Mouse (Mus musculus) heart, embryonic 11.5 days (tissue): ENCODE data around the gene Frat1. TPM values are rescaled to one million over a fixed set of nuclear protein-coding genes. Genes with fewer than 3 reads are reported as not detected.

ENCODE experiments used
- ATAC-seq: fragments of 200-750 bp; cut with Nextera tagmentation; replicated peaks from 2 replicates; pipeline ENCODE4 v1.8.0; 2017; ENCODE audit warnings: moderate library complexity; ENCODE audit not compliant: insufficient number of reproducible peaks, low FRiP score, low TSS enrichment
- H3K27ac ChIP-seq: fragments of 300-500 bp; sonication (generic); 2 replicates; pipeline ENCODE4 v1.5.1; 2014; ENCODE audit warnings: mild to moderate bottlenecking, low read depth, low read length
- H3K27me3 ChIP-seq: fragments of 300-500 bp; sonication (generic); 2 replicates; pipeline ENCODE4 v1.6.1; 2014; ENCODE audit warnings: mild to moderate bottlenecking, low read length, mixed read lengths; ENCODE audit not compliant: control insufficient read depth, insufficient read depth
- H3K36me3 ChIP-seq: fragments of 300-500 bp; sonication (generic); 2 replicates; pipeline ENCODE4 v1.6.1; 2014; ENCODE audit warnings: mild to moderate bottlenecking, low read length, moderate library complexity, mixed read lengths; ENCODE audit not compliant: control insufficient read depth, insufficient read depth
- H3K4me1 ChIP-seq: fragments of 300-500 bp; sonication (generic); 2 replicates; pipeline ENCODE4 v1.6.1; 2014; ENCODE audit warnings: low read length; ENCODE audit not compliant: control insufficient read depth, insufficient read depth
- H3K4me2 ChIP-seq: fragments of 300-500 bp; sonication (generic); 2 replicates; pipeline ENCODE4 v1.6.1; 2014; ENCODE audit warnings: mild to moderate bottlenecking, moderate library complexity
- H3K4me3 ChIP-seq: fragments of 300-500 bp; sonication (generic); 2 replicates; pipeline ENCODE4 v1.5.1; 2014; ENCODE audit warnings: low read depth, low read length
- H3K9ac ChIP-seq: fragments of 300-500 bp; sonication (generic); 2 replicates; pipeline ENCODE4 v1.6.1; 2014; ENCODE audit warnings: mild to moderate bottlenecking, low read depth, low read length, moderate library complexity
- H3K9me3 ChIP-seq: fragments of 300-500 bp; sonication (generic); replicated peaks from 2 replicates; pipeline ENCODE4 v1.6.1; 2016; ENCODE audit warnings: low read length; ENCODE audit not compliant: control insufficient read depth
- whole genome bisulfite sequencing: fragments of 180-500 bp; shearing (Covaris S2); extraction: QIAGEN DNeasy Blood & Tissue Kit; methylation state at CpG from one replicate; pipeline ENCODE4 v1.1.7; 2014; ENCODE audit not compliant: insufficient replicate concordance; 5-methylcytosine and 5-hydroxymethylcytosine counted together
- polyA plus RNA-seq: library from polyadenylated mRNA; unstranded; fragments of >200 nt; fragmentation: Nextera tagmentation; extraction: Ambion mirVana; gene quantifications from 2 replicates; pipeline ENCODE4 v1.2.1, GENCODE M21; 2014

Frat1 gene
- polyA plus RNA-seq, result 3.5 and 3.6 TPM in 2 replicates

- ATAC-seq, result peak; percentile 90
Measured at GRCm38 (mm10) chr19:41829381-41830105, at the start of gene Frat1. Gene Frat1, plus strand, starts transcription at chr19:41829970.

GRCm38 (mm10) chr19:41786896-41787295 lies 42.9 kb upstream of the Frat1 start:
- H3K9me3 ChIP-seq, result no peaks in the 10 kb centered on the region
- H3K27ac ChIP-seq, result no peak overlapping the region
- H3K36me3 ChIP-seq, result peaks cover 18% of the 10 kb centered on the region
- ATAC-seq, result no peak
- H3K27me3 ChIP-seq, result no peaks in the 10 kb centered on the region
- no peaks in the 10 kb centered on the region for H3K4me1 ChIP-seq
- H3K4me3 ChIP-seq, result no peak overlapping the region
- no peak overlapping the region for H3K9ac ChIP-seq
- no peak overlapping the region for H3K4me2 ChIP-seq
- WGBS, result 94% methylated on average over 1 of the region's 1 CpGs

More at GRCm38 (mm10) chr19:41829381-41830105, at the start of gene Frat1:
- under 1% methylated on average over 34 of the region's 39 CpGs for WGBS
- Histone ChIP-seq H3K9ac (peak within 1 kb of the TSS; percentile 83), H3K27ac (peak within 1 kb of the TSS; percentile 88), H3K36me3 (no peaks in the 10 kb centered on the region), H3K9me3 (no peaks in the 10 kb centered on the region), H3K4me3 (peak within 1 kb of the TSS; percentile 77), H3K4me1 (peaks cover 10% of the 10 kb centered on the region), H3K4me2 (peak within 1 kb of the TSS; percentile 100), H3K27me3 (0 out of 2 replicates have a peak, but pooled peaks cover 5% of the 10 kb centered on the region)

GRCm38 (mm10) chr19:41789110-41789961 lies 40.4 kb upstream of the Frat1 start:
- no peak for ATAC-seq
- H3K4me3 ChIP-seq, result no peak overlapping the region
- H3K4me1 ChIP-seq, result no peaks in the 10 kb centered on the region
- no peak overlapping the region for H3K4me2 ChIP-seq
- peaks cover 15% of the 10 kb centered on the region for H3K36me3 ChIP-seq
- H3K9ac ChIP-seq, result no peak overlapping the region
- H3K9me3 ChIP-seq, result no peaks in the 10 kb centered on the region
- no peak overlapping the region for H3K27ac ChIP-seq
- WGBS, result 62% methylated on average over 10 of the region's 10 CpGs
- no peaks in the 10 kb centered on the region for H3K27me3 ChIP-seq

- Histone ChIP-seq H3K27ac (no peak overlapping the region), H3K9ac (no peak overlapping the region), H3K4me1 (no peaks in the 10 kb centered on the region), H3K27me3 (no peaks in the 10 kb centered on the region), H3K4me2 (no peak overlapping the region), H3K9me3 (no peaks in the 10 kb centered on the region), H3K36me3 (peaks cover 3% of the 10 kb centered on the region; the same call in 1 of the 2 replicates), H3K4me3 (no peak overlapping the region)
- WGBS, result 91% methylated on average over 2 of the region's 2 CpGs
- ATAC-seq, result no peak
Measured at GRCm38 (mm10) chr19:41791384-41791783, 38.4 kb upstream of the Frat1 start.

GRCm38 (mm10) chr19:41792934-41793486 lies 36.8 kb upstream of the Frat1 start:
- no peak overlapping the region for H3K9ac ChIP-seq
- H3K27ac ChIP-seq, result no peak overlapping the region
- no peak overlapping the region for H3K4me2 ChIP-seq
- WGBS, result 67% methylated on average over 1 of the region's 1 CpGs
- ATAC-seq, result no peak
- H3K27me3 ChIP-seq, result no peaks in the 10 kb centered on the region
- H3K4me3 ChIP-seq, result no peak overlapping the region
- peaks cover 3% of the 10 kb centered on the region; the same call in 1 of the 2 replicates for H3K36me3 ChIP-seq
- H3K9me3 ChIP-seq, result no peaks in the 10 kb centered on the region
- H3K4me1 ChIP-seq, result no peaks in the 10 kb centered on the region

GRCm38 (mm10) chr19:41794017-41794416 lies 35.8 kb upstream of the Frat1 start:
- ATAC-seq, result no peak
- Histone ChIP-seq H3K9ac (no peak overlapping the region), H3K27ac (no peak overlapping the region), H3K4me1 (no peaks in the 10 kb centered on the region), H3K4me3 (no peak overlapping the region), H3K9me3 (no peaks in the 10 kb centered on the region), H3K36me3 (peaks cover 3% of the 10 kb centered on the region; the same call in 1 of the 2 replicates), H3K4me2 (no peak overlapping the region), H3K27me3 (no peaks in the 10 kb centered on the region)

GRCm38 (mm10) chr19:41794901-41795300 lies 34.9 kb upstream of the Frat1 start:
- WGBS, result 84% methylated on average over 6 of the region's 6 CpGs
- Histone ChIP-seq H3K4me3 (no peak overlapping the region), H3K27ac (no peak overlapping the region), H3K27me3 (no peaks in the 10 kb centered on the region), H3K4me2 (no peak overlapping the region), H3K36me3 (peaks cover 3% of the 10 kb centered on the region; the same call in 1 of the 2 replicates), H3K9ac (no peak overlapping the region), H3K9me3 (no peaks in the 10 kb centered on the region), H3K4me1 (no peaks in the 10 kb centered on the region; the same call in 1 of the 2 replicates)
- no peak for ATAC-seq

GRCm38 (mm10) chr19:41796148-41796760 lies 33.5 kb upstream of the Frat1 start:
- H3K27ac ChIP-seq, result no peak overlapping the region
- H3K9ac ChIP-seq, result 0 out of 2 replicates have a peak overlapping the region, but pooled peaks have one; percentile 24
- no peak overlapping the region for H3K4me2 ChIP-seq
- WGBS, result 84% methylated on average over 3 of the region's 3 CpGs
- no peaks in the 10 kb centered on the region for H3K9me3 ChIP-seq
- H3K27me3 ChIP-seq, result no peaks in the 10 kb centered on the region
- no peak overlapping the region for H3K4me3 ChIP-seq
- no peak for ATAC-seq
- H3K4me1 ChIP-seq, result peaks cover 5% of the 10 kb centered on the region
- H3K36me3 ChIP-seq, result no peaks in the 10 kb centered on the region
